Mouse (Mus musculus): ENCODE data around the gene Otp. TPM values are rescaled to one million over a fixed set of nuclear protein-coding genes. Genes with fewer than 3 reads are reported as not detected.

Gene Otp
- total and polyA plus RNA-seq, 3 experiments: not detected

- H3K9ac ChIP-seq (ENCODE audit: insufficient read depth, low read depth): no peak overlapping the region
- dilution Hi-C loops (cut with MboI; ENCODE audit: extremely low pct_ligation_motif_present, extremely low pct_unique_long_range_greater_than_20kb, low sequenced_read_pairs): no loop called here
These were observed 32.4 kb downstream of the Otp start for GRCm38 (mm10) chr13:94907841-94908240.

GRCm38 (mm10) chr13:94912961-94913360 lies 37.6 kb downstream of the Otp start:
- no peak overlapping the region for H3K27ac ChIP-seq (ENCODE audit: insufficient read depth, low read depth)
- H3K4me3 ChIP-seq (replicated peaks in 1 of 3; ENCODE audit: low read depth in 2 of 3, low read length in 2 of 3, poor library complexity in 1 of 3): no peak overlapping the region

More at GRCm38 (mm10) chr13:94907841-94908240, 32.4 kb downstream of the Otp start:
- Histone ChIP-seq H3K36me3 (replicated peaks in 1 of 2; ENCODE audit: control insufficient read depth in 1 of 2, insufficient read depth in 1 of 2, low read length in 1 of 2) (no peaks in the 10 kb centered on the region), H3K4me1 (ENCODE audit: control insufficient read depth in 1 of 2, insufficient read depth in 2 of 2) (no peaks in the 10 kb centered on the region), H3K9me3 (replicated peaks; ENCODE audit: low read length) (no peaks in the 10 kb centered on the region), H3K4me2 (ENCODE audit: insufficient read depth, low read depth, poor library complexity, severe bottlenecking) (no peak overlapping the region), H3K27ac (ENCODE audit: insufficient read depth, low read depth) (no peak overlapping the region), H3K4me3 (replicated peaks in 1 of 3; ENCODE audit: low read depth in 2 of 3, low read length in 2 of 3, poor library complexity in 1 of 3) (no peak overlapping the region), H3K79me2 (replicated peaks; ENCODE audit: control insufficient read depth, extremely low read depth, insufficient read depth, poor library complexity, severe bottlenecking) (no peaks in the 10 kb centered on the region), H3K27me3 (replicated peaks) (no peaks in the 10 kb centered on the region)
- DNase-seq (ENCODE audit: extremely low read depth): no peak
- TF ChIP-seq SMC3 (IDR thresholded peaks at IDR 0.05; ENCODE audit: low read depth, low read length): no peak
- TF ChIP-seq CHD2 (IDR thresholded peaks at IDR 0.05; ENCODE audit: low read length): no peak
- no peak for TF ChIP-seq MAX (IDR thresholded peaks at IDR 0.05; ENCODE audit: low read length)
- no peak for TF ChIP-seq USF2 (conservative IDR thresholded peaks at IDR 0.05; ENCODE audit: low read depth, low read length)
- no peak for TF ChIP-seq NELFE (IDR thresholded peaks at IDR 0.05; ENCODE audit: low read depth, low read length)
- no peak for TF ChIP-seq MXI1 (IDR thresholded peaks at IDR 0.05; ENCODE audit: low read depth, low read length)
- no peak for TF ChIP-seq EP300 (IDR thresholded peaks at IDR 0.05; ENCODE audit: low read length)
- TF ChIP-seq ZKSCAN1 (IDR thresholded peaks at IDR 0.05; ENCODE audit: borderline replicate concordance, low read depth, low read length): no peak
- TF ChIP-seq USF1 (IDR thresholded peaks at IDR 0.05; ENCODE audit: low read depth, low read length): no peak
- no peak for TF ChIP-seq RCOR1 (conservative IDR thresholded peaks at IDR 0.05; ENCODE audit: low read depth, low read length)
- no peak for TF ChIP-seq PAX5 (IDR thresholded peaks at IDR 0.05; ENCODE audit: low read length)
- no peak for TF ChIP-seq BHLHE40 (IDR thresholded peaks at IDR 0.05; ENCODE audit: low read depth, low read length)
- no peak for TF ChIP-seq JUND (conservative IDR thresholded peaks at IDR 0.05; ENCODE audit: low read depth, low read length)
- no peak for TF ChIP-seq CTCF (conservative IDR thresholded peaks at IDR 0.05 in 1 of 2, IDR thresholded peaks at IDR 0.05 in 1 of 2; ENCODE audit: low read depth in 2 of 2, low read length in 2 of 2)
- TF ChIP-seq CHD1 (IDR thresholded peaks at IDR 0.05; ENCODE audit: low read depth, low read length): no peak
- in situ Hi-C loops (cut with MboI; ENCODE audit: low pct_ligation_motif_present, low pct_unique_long_range_greater_than_20kb, low sequenced_read_pairs): no loop called here

More at GRCm38 (mm10) chr13:94912961-94913360, 37.6 kb downstream of the Otp start:
- no peaks in the 10 kb centered on the region for H3K9me3 ChIP-seq (replicated peaks; ENCODE audit: low read length)
- no peaks in the 10 kb centered on the region for H3K4me1 ChIP-seq (ENCODE audit: control insufficient read depth in 1 of 2, insufficient read depth in 2 of 2)
- H3K9ac ChIP-seq (ENCODE audit: insufficient read depth, low read depth): no peak overlapping the region
- in situ Hi-C loops (cut with MboI; ENCODE audit: low pct_ligation_motif_present, low pct_unique_long_range_greater_than_20kb, low sequenced_read_pairs): no loop called here
- no peak overlapping the region for H3K4me2 ChIP-seq (ENCODE audit: insufficient read depth, low read depth, poor library complexity, severe bottlenecking)
- H3K79me2 ChIP-seq (replicated peaks; ENCODE audit: control insufficient read depth, extremely low read depth, insufficient read depth, poor library complexity, severe bottlenecking): no peaks in the 10 kb centered on the region
- TF ChIP-seq POLR2A (IDR thresholded peaks at IDR 0.05; ENCODE audit: low read depth, low read length) (no peak), EP300 (IDR thresholded peaks at IDR 0.05; ENCODE audit: low read length) (no peak), ELF1 (IDR thresholded peaks at IDR 0.05; ENCODE audit: low read depth, low read length) (no peak), SIN3A (IDR thresholded peaks at IDR 0.05; ENCODE audit: low read length) (no peak), RCOR1 (conservative IDR thresholded peaks at IDR 0.05; ENCODE audit: low read depth, low read length) (no peak), TBP (conservative IDR thresholded peaks at IDR 0.05; ENCODE audit: low read depth, low read length) (no peak), PAX5 (IDR thresholded peaks at IDR 0.05; ENCODE audit: low read length) (no peak), MXI1 (IDR thresholded peaks at IDR 0.05; ENCODE audit: low read depth, low read length) (no peak), MAZ (IDR thresholded peaks at IDR 0.05; ENCODE audit: low read depth, low read length) (no peak), ZMIZ1 (IDR thresholded peaks at IDR 0.05; ENCODE audit: low read depth, low read length) (no peak), JUND (conservative IDR thresholded peaks at IDR 0.05; ENCODE audit: low read depth, low read length) (no peak), USF2 (conservative IDR thresholded peaks at IDR 0.05; ENCODE audit: low read depth, low read length) (no peak), ETS1 (conservative IDR thresholded peaks at IDR 0.05; ENCODE audit: low read depth, low read length) (no peak), CTCF (conservative IDR thresholded peaks at IDR 0.05 in 1 of 2, IDR thresholded peaks at IDR 0.05 in 1 of 2; ENCODE audit: low read depth in 2 of 2, low read length in 2 of 2) (no peak), RAD21 (IDR thresholded peaks at IDR 0.05; ENCODE audit: low read depth, low read length) (no peak), SMC3 (IDR thresholded peaks at IDR 0.05; ENCODE audit: low read depth, low read length) (no peak), GABPA (IDR thresholded peaks at IDR 0.05; ENCODE audit: insufficient replicate concordance, low read depth, low read length) (no peak), KAT2A (IDR thresholded peaks at IDR 0.05; ENCODE audit: insufficient replicate concordance, low read length) (no peak), NELFE (IDR thresholded peaks at IDR 0.05; ENCODE audit: low read depth, low read length) (no peak)
- no peaks in the 10 kb centered on the region for H3K36me3 ChIP-seq (replicated peaks in 1 of 2; ENCODE audit: control insufficient read depth in 1 of 2, insufficient read depth in 1 of 2, low read length in 1 of 2)
- no peak for DNase-seq (ENCODE audit: extremely low read depth)
- dilution Hi-C loops (cut with MboI; ENCODE audit: extremely low pct_ligation_motif_present, extremely low pct_unique_long_range_greater_than_20kb, low sequenced_read_pairs): no loop called here
- no peaks in the 10 kb centered on the region for H3K27me3 ChIP-seq (replicated peaks)

All from CH12.LX (cell line).